Mouse (Mus musculus): ENCODE measurements at regions not wholly inside any gene's neighbourhood (a gene's known extent, or its start where the extent isn't known, plus 50 kb on each side); places are given as distances from the start of the nearest gene placed in this dataset.
A peak's percentile ranks its signal among the peaks of the same experiment; 100 is the strongest.
"Not testable (repeated sequence)": the region's sequence is repeated elsewhere in the genome, so short reads cannot be mapped to it uniquely, and the experiment has no call there.

GRCm38 (mm10) chr4:3049972-3050846 lies 116.9 kb upstream of the Vmn1r2 start:
- peak; percentile 34 for DNase-seq (ENCODE audit: low read depth)

- no peak for DNase-seq (ENCODE audit: low read depth)
These were observed 116.3 kb upstream of the Vmn1r2 start for GRCm38 (mm10) chr4:3050847-3051135.

GRCm38 (mm10) chr4:3051212-3051611 lies 115.9 kb upstream of the Vmn1r2 start:
- DNase-seq (ENCODE audit: low read depth): no peak

GRCm38 (mm10) chr4:3052314-3053059 lies 114.6 kb upstream of the Vmn1r2 start:
- DNase-seq (ENCODE audit: low read depth): peak; percentile 3

- peak; percentile 4 for DNase-seq (ENCODE audit: low read depth)
These were observed 114.1 kb upstream of the Vmn1r2 start for GRCm38 (mm10) chr4:3053060-3053406.

GRCm38 (mm10) chr4:3053496-3054216 lies 113.5 kb upstream of the Vmn1r2 start:
- DNase-seq (ENCODE audit: low read depth): no peak

GRCm38 (mm10) chr4:3054886-3055285 lies 112.2 kb upstream of the Vmn1r2 start:
- DNase-seq (ENCODE audit: low read depth): peak; percentile 0

- peak; percentile 3 for DNase-seq (ENCODE audit: low read depth)
These were observed 111.7 kb upstream of the Vmn1r2 start for GRCm38 (mm10) chr4:3055396-3055795.

- DNase-seq (ENCODE audit: low read depth): peak; percentile 0
These were observed 107.5 kb upstream of the Vmn1r2 start for GRCm38 (mm10) chr4:3059511-3060054.

- DNase-seq (ENCODE audit: low read depth): peak; percentile 8
These were observed 105.0 kb upstream of the Vmn1r2 start for GRCm38 (mm10) chr4:3062027-3062605.

- DNase-seq (ENCODE audit: low read depth): peak; percentile 1
These were observed 103.2 kb upstream of the Vmn1r2 start for GRCm38 (mm10) chr4:3063966-3064365.

GRCm38 (mm10) chr4:3064571-3064970 lies 102.5 kb upstream of the Vmn1r2 start:
- DNase-seq (ENCODE audit: low read depth): peak; percentile 2

- not testable (repeated sequence) for DNase-seq (ENCODE audit: low read depth)
These were observed 101.8 kb upstream of the Vmn1r2 start for GRCm38 (mm10) chr4:3065335-3065734.

- peak; percentile 3 for DNase-seq (ENCODE audit: low read depth)
These were observed 100.9 kb upstream of the Vmn1r2 start for GRCm38 (mm10) chr4:3066051-3066736.

GRCm38 (mm10) chr4:3067265-3067664 lies 99.9 kb upstream of the Vmn1r2 start:
- DNase-seq (ENCODE audit: low read depth): peak; percentile 2

GRCm38 (mm10) chr4:3067666-3068065 lies 99.5 kb upstream of the Vmn1r2 start:
- peak; percentile 16 for DNase-seq (ENCODE audit: low read depth)

- DNase-seq (ENCODE audit: low read depth): peak; percentile 13
These were observed 98.6 kb upstream of the Vmn1r2 start for GRCm38 (mm10) chr4:3068306-3069223.

- peak; percentile 2 for DNase-seq (ENCODE audit: low read depth)
These were observed 97.8 kb upstream of the Vmn1r2 start for GRCm38 (mm10) chr4:3069341-3069740.

- DNase-seq (ENCODE audit: low read depth): not testable (repeated sequence)
These were observed 95.8 kb upstream of the Vmn1r2 start for GRCm38 (mm10) chr4:3071326-3071725.

- peak; percentile 7 for DNase-seq (ENCODE audit: low read depth)
These were observed 87.2 kb upstream of the Vmn1r2 start for GRCm38 (mm10) chr4:3079901-3080300.
